Mouse (Mus musculus): ENCODE data around the gene Ndufs2. TPM values are rescaled to one million over a fixed set of nuclear protein-coding genes. Genes with fewer than 3 reads are reported as not detected.
"Not testable (repeated sequence)": the region's sequence is repeated elsewhere in the genome, so short reads cannot be mapped to it uniquely, and the experiment has no call there.

The Ndufs2 gene
- polyA plus RNA-seq, 1 experiment from 2014 or later = 263 TPM

- no peak overlapping the region for H3K27ac ChIP-seq (ENCODE audit: low read depth, low read length)
- no peak overlapping the region for H3K9ac ChIP-seq (ENCODE audit: low read depth, low read length)
- no peak for ATAC-seq (ENCODE audit: low FRiP score)
- no peaks in the 10 kb centered on the region for H3K9me3 ChIP-seq (ENCODE audit: control insufficient read depth, low read length)
- H3K4me3 ChIP-seq (ENCODE audit: low read depth, low read length) = no peak overlapping the region
- H3K4me1 ChIP-seq (replicated peaks; ENCODE audit: control insufficient read depth, insufficient read depth, low read length) = peaks cover 7% of the 10 kb centered on the region; the same call in 1 of the 2 replicates
- H3K27me3 ChIP-seq (ENCODE audit: control insufficient read depth, insufficient read depth, low read length) = no peaks in the 10 kb centered on the region
- 91% methylated on average over 8 of the region's 8 CpGs for WGBS
- 0 out of 2 replicates have a peak, but pooled peaks cover 3% of the 10 kb centered on the region for H3K36me3 ChIP-seq (ENCODE audit: control insufficient read depth, insufficient read depth, low read length)
- no peak overlapping the region for H3K4me2 ChIP-seq (replicated peaks; ENCODE audit: low read depth, low read length)
- DNase-seq (ENCODE audit: low spot score) = no peak
These were observed 5.8 kb downstream of the Ndufs2 start for GRCm38 (mm10) chr1:171245353-171245752.

GRCm38 (mm10) chr1:171241952-171242351 is 9.2 kb downstream of the Ndufs2 start:
- not testable (repeated sequence) for DNase-seq (ENCODE audit: low spot score); H3K27ac ChIP-seq (ENCODE audit: low read depth, low read length); H3K36me3 ChIP-seq (ENCODE audit: control insufficient read depth, insufficient read depth, low read length); H3K27me3 ChIP-seq (ENCODE audit: control insufficient read depth, insufficient read depth, low read length); H3K4me2 ChIP-seq (replicated peaks; ENCODE audit: low read depth, low read length); H3K9me3 ChIP-seq (ENCODE audit: control insufficient read depth, low read length); ATAC-seq (ENCODE audit: low FRiP score); H3K4me3 ChIP-seq (ENCODE audit: low read depth, low read length); H3K4me1 ChIP-seq (replicated peaks; ENCODE audit: control insufficient read depth, insufficient read depth, low read length); H3K9ac ChIP-seq (ENCODE audit: low read depth, low read length)
- WGBS = 86% methylated on average over 12 of the region's 12 CpGs

GRCm38 (mm10) chr1:171240911-171241310 is 10.3 kb downstream of the Ndufs2 start:
- Histone ChIP-seq H3K27ac (ENCODE audit: low read depth, low read length) (no peak overlapping the region), H3K27me3 (ENCODE audit: control insufficient read depth, insufficient read depth, low read length) (no peaks in the 10 kb centered on the region), H3K4me2 (replicated peaks; ENCODE audit: low read depth, low read length) (no peak overlapping the region), H3K9me3 (ENCODE audit: control insufficient read depth, low read length) (no peaks in the 10 kb centered on the region), H3K4me1 (replicated peaks; ENCODE audit: control insufficient read depth, insufficient read depth, low read length) (peaks cover under 1% of the 10 kb centered on the region; the same call in 1 of the 2 replicates), H3K4me3 (ENCODE audit: low read depth, low read length) (no peak overlapping the region), H3K9ac (ENCODE audit: low read depth, low read length) (no peak overlapping the region), H3K36me3 (ENCODE audit: control insufficient read depth, insufficient read depth, low read length) (peaks cover 11% of the 10 kb centered on the region)
- no peak for DNase-seq (ENCODE audit: low spot score)
- no peak for ATAC-seq (ENCODE audit: low FRiP score)
- WGBS = 92% methylated on average over 10 of the region's 10 CpGs

GRCm38 (mm10) chr1:171239992-171240744 is 11.0 kb downstream of the Ndufs2 start:
- no peak for ATAC-seq (ENCODE audit: low FRiP score)
- 81% methylated on average over 15 of the region's 15 CpGs for WGBS

GRCm38 (mm10) chr1:171238463-171238862 is 12.7 kb downstream of the Ndufs2 start:
- H3K27ac ChIP-seq (ENCODE audit: low read depth, low read length) = no peak overlapping the region
- H3K27me3 ChIP-seq (ENCODE audit: control insufficient read depth, insufficient read depth, low read length) = no peaks in the 10 kb centered on the region
- no peaks in the 10 kb centered on the region for H3K9me3 ChIP-seq (ENCODE audit: control insufficient read depth, low read length)
- no peak overlapping the region for H3K9ac ChIP-seq (ENCODE audit: low read depth, low read length)
- no peak overlapping the region for H3K4me2 ChIP-seq (replicated peaks; ENCODE audit: low read depth, low read length)
- ATAC-seq (ENCODE audit: low FRiP score) (0 out of 2 replicates have a peak, but pooled peaks have one; percentile 40), DNase-seq (ENCODE audit: low spot score) (peak; percentile 72)
- WGBS = 75% methylated on average over 14 of the region's 14 CpGs
- no peak overlapping the region for H3K4me3 ChIP-seq (ENCODE audit: low read depth, low read length)
- H3K4me1 ChIP-seq (replicated peaks; ENCODE audit: control insufficient read depth, insufficient read depth, low read length) = no peaks in the 10 kb centered on the region; the same call in 1 of the 2 replicates
- peaks cover 11% of the 10 kb centered on the region for H3K36me3 ChIP-seq (ENCODE audit: control insufficient read depth, insufficient read depth, low read length)

More at GRCm38 (mm10) chr1:171239992-171240744, 11.0 kb downstream of the Ndufs2 start:
- Histone ChIP-seq H3K9ac (ENCODE audit: low read depth, low read length) (no peak overlapping the region), H3K36me3 (ENCODE audit: control insufficient read depth, insufficient read depth, low read length) (peaks cover 11% of the 10 kb centered on the region), H3K4me1 (replicated peaks; ENCODE audit: control insufficient read depth, insufficient read depth, low read length) (no peaks in the 10 kb centered on the region; the same call in 1 of the 2 replicates), H3K9me3 (ENCODE audit: control insufficient read depth, low read length) (no peaks in the 10 kb centered on the region), H3K4me2 (replicated peaks; ENCODE audit: low read depth, low read length) (no peak overlapping the region), H3K27ac (ENCODE audit: low read depth, low read length) (no peak overlapping the region), H3K27me3 (ENCODE audit: control insufficient read depth, insufficient read depth, low read length) (no peaks in the 10 kb centered on the region), H3K4me3 (ENCODE audit: low read depth, low read length) (no peak overlapping the region)
- no peak for DNase-seq (ENCODE audit: low spot score)

GRCm38 (mm10) chr1:171237438-171237837 is 13.8 kb downstream of the Ndufs2 start:
- H3K9me3 ChIP-seq (ENCODE audit: control insufficient read depth, low read length) = no peaks in the 10 kb centered on the region
- no peak overlapping the region for H3K4me2 ChIP-seq (replicated peaks; ENCODE audit: low read depth, low read length)
- no peaks in the 10 kb centered on the region for H3K4me1 ChIP-seq (replicated peaks; ENCODE audit: control insufficient read depth, insufficient read depth, low read length)
- peaks cover 8% of the 10 kb centered on the region for H3K36me3 ChIP-seq (ENCODE audit: control insufficient read depth, insufficient read depth, low read length)
- ATAC-seq (ENCODE audit: low FRiP score) = no peak
- H3K9ac ChIP-seq (ENCODE audit: low read depth, low read length) = no peak overlapping the region
- no peak overlapping the region for H3K27ac ChIP-seq (ENCODE audit: low read depth, low read length)
- no peak for DNase-seq (ENCODE audit: low spot score)
- no peak overlapping the region for H3K4me3 ChIP-seq (ENCODE audit: low read depth, low read length)
- H3K27me3 ChIP-seq (ENCODE audit: control insufficient read depth, insufficient read depth, low read length) = no peaks in the 10 kb centered on the region
- WGBS = 86% methylated on average over 6 of the region's 6 CpGs

- Histone ChIP-seq H3K9ac (ENCODE audit: low read depth, low read length) (no peak overlapping the region), H3K9me3 (ENCODE audit: control insufficient read depth, low read length) (no peaks in the 10 kb centered on the region), H3K4me2 (replicated peaks; ENCODE audit: low read depth, low read length) (no peak overlapping the region), H3K4me1 (replicated peaks; ENCODE audit: control insufficient read depth, insufficient read depth, low read length) (no peaks in the 10 kb centered on the region), H3K27ac (ENCODE audit: low read depth, low read length) (no peak overlapping the region), H3K36me3 (ENCODE audit: control insufficient read depth, insufficient read depth, low read length) (peaks cover 8% of the 10 kb centered on the region), H3K4me3 (ENCODE audit: low read depth, low read length) (no peak overlapping the region), H3K27me3 (ENCODE audit: control insufficient read depth, insufficient read depth, low read length) (no peaks in the 10 kb centered on the region)
- WGBS = 92% methylated on average over 4 of the region's 4 CpGs
- DNase-seq (ENCODE audit: low spot score) (no peak), ATAC-seq (ENCODE audit: low FRiP score) (no peak)
These were observed 15.4 kb downstream of the Ndufs2 start for GRCm38 (mm10) chr1:171235791-171236190.

GRCm38 (mm10) chr1:171234538-171234937 is 16.6 kb downstream of the Ndufs2 start:
- no peak overlapping the region for H3K9ac ChIP-seq (ENCODE audit: low read depth, low read length)
- no peaks in the 10 kb centered on the region for H3K4me1 ChIP-seq (replicated peaks; ENCODE audit: control insufficient read depth, insufficient read depth, low read length)
- H3K4me2 ChIP-seq (replicated peaks; ENCODE audit: low read depth, low read length) = no peak overlapping the region
- no peak overlapping the region for H3K4me3 ChIP-seq (ENCODE audit: low read depth, low read length)
- H3K36me3 ChIP-seq (ENCODE audit: control insufficient read depth, insufficient read depth, low read length) = peaks cover 8% of the 10 kb centered on the region
- H3K27ac ChIP-seq (ENCODE audit: low read depth, low read length) = no peak overlapping the region
- H3K9me3 ChIP-seq (ENCODE audit: control insufficient read depth, low read length) = no peaks in the 10 kb centered on the region
- H3K27me3 ChIP-seq (ENCODE audit: control insufficient read depth, insufficient read depth, low read length) = no peaks in the 10 kb centered on the region
- ATAC-seq (ENCODE audit: low FRiP score) = no peak
- WGBS = 96% methylated on average over 4 of the region's 4 CpGs
- DNase-seq (ENCODE audit: low spot score) = no peak

GRCm38 (mm10) chr1:171234126-171234525 is 17.1 kb downstream of the Ndufs2 start, which contains the start of gene Fcer1g:
TSS of gene Fcer1g (minus strand) at chr1:171234365.
- Histone ChIP-seq H3K4me2 (replicated peaks; ENCODE audit: low read depth, low read length) (no peak within 1 kb of the TSS), H3K9me3 (ENCODE audit: control insufficient read depth, low read length) (no peaks in the 10 kb centered on the region), H3K27me3 (ENCODE audit: control insufficient read depth, insufficient read depth, low read length) (no peaks in the 10 kb centered on the region), H3K4me3 (ENCODE audit: low read depth, low read length) (no peak within 1 kb of the TSS), H3K36me3 (ENCODE audit: control insufficient read depth, insufficient read depth, low read length) (peaks cover 8% of the 10 kb centered on the region), H3K4me1 (replicated peaks; ENCODE audit: control insufficient read depth, insufficient read depth, low read length) (no peaks in the 10 kb centered on the region), H3K9ac (ENCODE audit: low read depth, low read length) (no peak within 1 kb of the TSS), H3K27ac (ENCODE audit: low read depth, low read length) (no peak within 1 kb of the TSS)
- no peak for ATAC-seq (ENCODE audit: low FRiP score)
- 84% methylated on average over 14 of the region's 14 CpGs for WGBS
- DNase-seq (ENCODE audit: low spot score) = no peak
